Mouse (Mus musculus) liver, postnatal 0 days (tissue): ENCODE data around the gene Pmepa1.

Source experiments
- CTCF ChIP-seq: sonication (generic); IDR thresholded peaks from 2 replicates; pipeline ENCODE4 v1.5.1; 2016; ENCODE audit warnings: antibody characterized with exemption, low read depth
- EP300 ChIP-seq: IDR thresholded peaks from 2 replicates; pipeline ENCODE4 v1.6.1; 2016; ENCODE audit warnings: antibody characterized with exemption, low read depth, mild to moderate bottlenecking

DNA sequence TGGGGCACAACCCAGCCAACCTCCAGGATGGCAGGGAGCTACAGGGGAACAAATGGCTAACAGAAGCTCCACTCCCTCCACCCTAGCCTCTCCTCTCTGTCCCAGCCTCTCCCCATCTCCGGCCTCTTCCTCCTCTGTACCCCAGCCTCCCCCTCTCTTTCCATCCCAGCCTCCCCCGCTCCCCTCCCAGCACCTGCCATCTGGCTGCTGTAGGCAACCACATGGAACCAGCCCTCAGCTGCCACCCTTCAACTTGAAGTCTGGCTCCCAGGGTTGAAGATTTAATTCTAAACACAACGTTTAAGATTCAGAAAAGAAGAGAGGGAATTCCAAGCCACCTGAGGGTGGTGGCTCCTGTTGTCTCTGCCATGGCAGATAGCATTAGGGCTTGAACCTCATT, 26.9 kb downstream of the Pmepa1 start:
- TF ChIP-seq EP300 (no peak), CTCF (no peak)
